Mouse (Mus musculus) gastrocnemius, adult 8-10 months (tissue): ENCODE measurements at regions not wholly inside any gene's neighbourhood (a gene's known extent, or its start where the extent isn't known, plus 50 kb on each side); places are given as distances from the start of the nearest gene placed in this dataset.
"Not testable (repeated sequence)": the region's sequence is repeated elsewhere in the genome, so short reads cannot be mapped to it uniquely, and the experiment has no call there.

ENCODE experiments used
- DNase-seq, 2 experiments: peaks; one replicate each; pipeline ENCODE4 v3.0.0; 2022; ENCODE audit warnings: low spot score in 2 of 2

- DNase-seq = no peak
These were observed 59.6 kb downstream of the Fasl start for GRCm38 (mm10) chr1:161728546-161729206.

DNA sequence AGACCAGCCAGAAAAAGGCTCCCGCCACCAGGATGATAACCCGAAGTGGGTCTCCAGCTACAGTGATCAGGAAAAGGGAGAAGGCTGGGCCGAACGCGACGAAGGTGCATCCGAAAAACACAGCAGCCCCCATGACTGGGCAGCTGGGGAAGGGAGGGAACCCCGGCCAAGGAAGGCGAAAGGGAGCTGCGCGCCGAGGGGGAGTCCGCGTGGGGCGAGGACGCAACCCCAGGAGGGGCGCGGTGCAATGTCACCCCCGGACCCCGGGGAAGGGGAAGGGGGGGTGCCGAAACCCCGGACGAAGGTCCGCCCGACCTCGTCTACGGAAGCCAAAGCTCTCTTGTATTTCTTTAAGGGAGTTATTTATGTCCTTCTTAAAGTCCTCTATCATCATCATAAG, 60.9 kb downstream of the Fasl start:
- not testable (repeated sequence) for DNase-seq

DNA sequence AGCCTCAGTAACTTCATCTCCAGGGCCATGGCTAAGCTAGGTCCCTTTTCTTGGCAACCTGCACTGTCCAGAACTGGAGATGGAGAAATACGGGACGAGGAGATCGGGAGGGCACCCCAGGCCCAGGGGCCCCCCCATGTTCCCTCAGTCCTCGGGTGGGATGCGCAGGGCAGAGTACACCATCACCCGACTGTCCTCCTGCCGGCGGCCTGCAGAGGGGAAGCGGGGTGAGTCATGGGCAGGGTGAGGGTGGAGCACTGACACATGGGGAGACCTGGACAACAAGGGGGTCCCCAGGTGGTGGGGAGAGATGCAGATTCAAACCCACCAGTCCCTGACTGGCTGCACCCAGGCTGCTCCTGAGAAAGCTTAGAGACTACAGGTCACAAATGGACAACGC, 62.2 kb downstream of the Fasl start:
- DNase-seq = not testable (repeated sequence)

GRCm38 (mm10) chr1:161719876-161720275, 68.4 kb downstream of the Fasl start:
- no peak for DNase-seq

GRCm38 (mm10) chr1:161718254-161718653, 70.0 kb downstream of the Fasl start:
- no peak for DNase-seq

DNA sequence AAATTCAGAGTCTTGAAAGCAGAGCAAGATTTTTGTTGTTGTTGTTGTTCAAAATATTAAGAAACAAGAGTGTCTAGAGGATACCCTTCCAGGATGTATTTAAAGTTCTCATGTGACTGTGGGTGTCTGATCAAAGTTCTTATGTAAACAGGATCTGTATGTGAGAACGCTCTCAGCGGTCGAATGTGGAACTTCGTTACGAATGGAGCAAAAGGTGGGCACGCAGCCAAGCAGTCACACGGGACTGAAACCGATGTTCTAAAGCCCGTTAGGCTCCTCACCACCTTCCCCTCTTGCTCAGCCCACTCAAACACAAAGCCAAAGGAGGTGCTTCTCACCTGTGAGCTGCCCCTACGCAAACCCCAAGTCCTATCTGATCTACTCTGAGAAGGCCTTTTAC, 75.4 kb downstream of the Fasl start:
- DNase-seq = peak; percentile 18 to 22

DNA sequence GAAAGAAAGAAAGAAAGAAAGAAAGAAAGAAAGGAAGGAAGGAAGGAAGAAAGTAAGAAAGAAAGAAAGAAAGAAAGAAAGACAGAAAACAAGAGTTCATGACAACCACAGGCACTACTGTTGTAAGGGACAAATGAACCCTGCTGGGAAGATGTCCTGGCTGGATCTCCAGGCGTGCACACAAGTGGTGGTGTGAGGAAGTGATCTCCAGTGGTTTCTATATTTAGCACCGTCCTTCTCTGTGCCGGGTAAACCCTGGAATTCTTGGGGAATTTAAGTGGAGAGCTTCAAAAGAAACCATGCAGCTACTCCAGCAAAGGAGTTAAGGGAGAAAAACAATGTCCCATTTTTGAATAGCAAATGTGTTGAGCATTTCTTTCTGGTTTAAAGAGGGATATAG, 76.0 kb downstream of the Fasl start:
- no peak for DNase-seq

DNA sequence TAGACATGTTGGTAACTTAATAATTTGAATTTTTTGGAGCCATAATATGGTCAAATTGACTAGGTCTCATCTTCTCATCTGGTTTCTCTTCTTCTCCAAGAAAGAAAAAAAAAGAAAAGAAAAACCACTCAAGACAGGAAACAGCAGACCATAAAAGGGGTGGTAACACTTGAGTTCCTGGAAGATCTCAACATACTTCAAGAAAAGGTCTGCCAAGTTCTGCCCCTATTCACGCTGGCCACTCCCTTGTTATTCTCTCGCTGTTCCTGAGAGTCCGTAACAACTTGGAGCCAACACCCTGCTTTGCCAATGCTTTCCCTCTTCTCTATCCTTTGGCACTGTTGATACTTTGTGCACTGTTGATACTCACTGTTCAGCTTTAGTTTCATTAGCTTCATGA, 81.2 kb downstream of the Fasl start:
- no peak for DNase-seq

- no peak for DNase-seq
These were observed 83.3 kb downstream of the Fasl start for GRCm38 (mm10) chr1:161704961-161705360.

- DNase-seq = no peak
These were observed 83.8 kb downstream of the Fasl start for GRCm38 (mm10) chr1:161704527-161704926.

- no peak for DNase-seq
These were observed 92.4 kb downstream of the Fasl start for GRCm38 (mm10) chr1:161695886-161696285.

GRCm38 (mm10) chr1:161693768-161694160, 94.5 kb downstream of the Fasl start:
- DNase-seq = no peak

- no peak for DNase-seq
These were observed 95.2 kb downstream of the Fasl start for GRCm38 (mm10) chr1:161692836-161693767.

DNA sequence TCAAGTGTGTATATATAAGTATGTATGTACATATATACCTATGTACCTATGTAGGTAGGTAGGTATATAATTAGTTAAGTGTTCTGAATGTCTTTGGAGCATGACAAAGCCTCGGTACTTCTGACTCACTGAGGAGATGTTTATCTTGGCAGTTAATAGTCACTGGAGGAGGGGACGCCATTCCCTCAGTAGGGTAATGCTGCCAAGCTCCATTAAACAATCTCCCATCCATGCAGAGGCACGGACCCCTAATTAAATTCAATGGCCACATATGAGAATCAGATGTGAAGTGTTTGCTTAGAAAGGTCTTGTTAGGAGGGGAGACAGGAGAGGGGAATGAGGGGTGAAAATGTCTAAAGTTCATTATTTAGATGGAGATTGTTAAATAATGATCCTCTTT, 99.3 kb downstream of the Fasl start:
- no peak for DNase-seq

GRCm38 (mm10) chr1:161687548-161687947, 100.7 kb downstream of the Fasl start:
- DNase-seq = no peak

DNA sequence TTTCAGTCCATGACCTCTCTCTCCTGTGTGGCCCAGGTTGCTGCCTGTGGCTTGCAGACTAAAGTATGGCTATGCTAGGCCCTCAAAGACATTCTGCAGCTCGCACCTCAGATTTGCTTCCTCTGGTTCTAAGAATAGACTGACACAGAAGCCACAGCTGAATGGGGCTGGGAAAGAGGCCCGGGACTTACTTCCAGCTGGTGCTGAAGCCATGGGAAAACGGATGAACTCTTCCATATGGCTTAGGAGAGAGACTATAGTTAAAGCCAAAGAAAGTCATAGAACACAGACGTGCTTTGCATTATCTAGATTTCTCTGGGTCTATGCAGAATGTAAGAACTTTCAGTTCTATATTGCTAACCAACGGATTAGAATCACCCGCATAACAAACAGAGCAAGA, 107.7 kb downstream of the Fasl start:
- no peak for DNase-seq

- no peak for DNase-seq
These were observed 117.4 kb downstream of the Fasl start for GRCm38 (mm10) chr1:161670937-161671336.

GRCm38 (mm10) chr1:161664321-161664720, 124.0 kb downstream of the Fasl start:
- no peak for DNase-seq

- DNase-seq = no peak
These were observed 124.9 kb downstream of the Fasl start for GRCm38 (mm10) chr1:161663351-161663750.

DNA sequence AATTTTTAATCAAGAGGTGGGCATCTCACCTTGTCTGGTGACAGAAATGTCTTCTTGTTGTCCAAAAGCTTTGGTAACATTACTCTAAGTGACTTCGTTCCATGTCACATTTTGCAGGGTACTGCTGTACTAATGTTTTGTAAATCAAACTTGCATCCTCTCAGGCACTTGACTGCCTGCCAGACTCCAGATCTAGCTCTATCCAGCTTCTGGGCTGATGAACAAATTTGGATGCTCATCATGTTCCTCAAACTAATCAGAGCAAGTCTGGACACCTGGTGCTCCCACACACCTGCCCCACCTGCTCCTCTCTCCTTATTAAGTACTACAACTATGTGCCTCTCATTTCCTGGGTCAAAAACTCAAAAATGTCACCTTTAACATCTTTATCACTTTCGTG, 126.1 kb downstream of the Fasl start:
- DNase-seq = no peak

- DNase-seq = no peak
These were observed 130.8 kb downstream of the Fasl start for GRCm38 (mm10) chr1:161657511-161657910.

GRCm38 (mm10) chr1:161649387-161649786, 138.9 kb downstream of the Fasl start:
- no peak for DNase-seq

- DNase-seq = no peak
These were observed 137.6 kb downstream of the Tnfsf18 start for GRCm38 (mm10) chr1:161632098-161632497.
